Mouse (Mus musculus) CD8-positive naive resting alpha-beta T cell, adult 2 months (primary cell): ENCODE results near the gene Mosmo.

Experiments used
- DNase-seq, 2 experiments: peaks; one replicate each; pipeline ENCODE4 v3.0.0; 2022; ENCODE audit warnings: low read depth in 2 of 2, low spot score in 2 of 2

The Mosmo gene

DNA sequence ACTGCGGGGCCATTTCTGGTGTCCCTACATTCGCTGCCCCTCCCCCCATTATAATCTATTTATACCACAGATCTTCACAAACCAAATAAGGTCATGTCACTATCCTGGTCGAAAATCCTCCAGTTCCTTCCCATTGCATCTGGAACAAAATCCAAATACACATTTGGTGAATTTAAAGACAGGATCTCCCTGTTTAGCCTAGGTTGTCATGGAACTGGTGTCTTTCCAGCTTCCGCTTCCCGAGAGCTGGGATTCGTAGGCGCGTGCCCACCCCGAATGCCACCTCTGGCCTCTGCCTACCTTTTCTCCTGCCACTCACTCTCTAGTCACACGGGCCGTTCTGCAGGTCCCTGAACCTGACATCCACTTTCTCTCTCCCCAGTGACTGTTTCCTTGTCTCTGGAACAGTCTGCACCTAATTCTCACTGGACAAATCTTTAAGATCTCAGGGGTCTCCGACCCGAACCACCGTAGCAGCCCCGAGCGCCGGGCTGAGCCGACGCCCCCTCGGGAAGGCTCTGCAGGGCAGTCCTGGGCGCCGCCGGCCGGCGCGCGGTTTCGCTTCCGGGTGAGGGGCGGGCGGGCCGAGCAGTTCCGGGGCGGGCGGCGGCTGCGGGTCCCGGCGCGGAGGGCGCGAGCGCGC is at the start of gene Mosmo:
TSS of gene Mosmo (plus strand) at position 618 of the 643 bp plus-strand sequence.
- peak; percentile 55 to 56 for DNase-seq

DNA sequence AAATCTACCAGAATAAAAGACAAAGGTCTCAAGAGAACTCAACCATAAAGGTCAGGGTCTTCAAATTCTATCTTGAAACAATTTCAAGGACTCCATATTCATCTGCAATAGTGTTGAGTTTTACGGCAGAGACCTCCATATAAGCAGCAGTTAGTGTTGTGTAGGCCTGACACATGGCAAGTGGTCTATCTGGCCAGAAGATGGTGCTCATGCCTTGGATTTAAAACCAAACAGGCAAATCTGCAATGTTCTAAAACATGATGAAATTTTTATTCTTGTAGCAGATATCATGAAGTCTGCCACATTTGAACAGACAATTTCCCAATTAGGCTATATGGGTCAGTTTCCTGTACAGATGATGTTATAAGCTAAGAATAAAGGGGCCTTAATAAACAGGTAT is 44.9 kb upstream of the Mosmo start:
- no peak for DNase-seq

DNA sequence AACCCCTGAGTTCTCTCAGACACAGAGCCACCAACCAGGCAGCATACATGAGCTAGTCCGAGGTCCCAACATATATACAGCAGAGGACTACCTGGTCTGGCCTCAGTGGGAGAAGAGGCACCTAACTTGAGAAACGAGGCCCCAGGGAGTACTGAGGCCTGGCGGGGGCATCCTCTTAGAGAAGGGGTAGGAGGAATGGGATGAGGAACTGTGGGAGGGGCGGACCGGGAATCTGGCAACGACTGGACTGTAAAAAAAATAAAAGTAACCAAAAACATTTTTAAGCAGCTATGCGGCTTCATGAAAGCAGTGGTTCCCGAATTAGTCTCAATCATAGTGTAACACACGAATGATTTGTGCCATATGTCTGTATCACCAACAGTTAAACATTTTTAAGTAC is 43.1 kb upstream of the Mosmo start:
- no peak for DNase-seq

DNA sequence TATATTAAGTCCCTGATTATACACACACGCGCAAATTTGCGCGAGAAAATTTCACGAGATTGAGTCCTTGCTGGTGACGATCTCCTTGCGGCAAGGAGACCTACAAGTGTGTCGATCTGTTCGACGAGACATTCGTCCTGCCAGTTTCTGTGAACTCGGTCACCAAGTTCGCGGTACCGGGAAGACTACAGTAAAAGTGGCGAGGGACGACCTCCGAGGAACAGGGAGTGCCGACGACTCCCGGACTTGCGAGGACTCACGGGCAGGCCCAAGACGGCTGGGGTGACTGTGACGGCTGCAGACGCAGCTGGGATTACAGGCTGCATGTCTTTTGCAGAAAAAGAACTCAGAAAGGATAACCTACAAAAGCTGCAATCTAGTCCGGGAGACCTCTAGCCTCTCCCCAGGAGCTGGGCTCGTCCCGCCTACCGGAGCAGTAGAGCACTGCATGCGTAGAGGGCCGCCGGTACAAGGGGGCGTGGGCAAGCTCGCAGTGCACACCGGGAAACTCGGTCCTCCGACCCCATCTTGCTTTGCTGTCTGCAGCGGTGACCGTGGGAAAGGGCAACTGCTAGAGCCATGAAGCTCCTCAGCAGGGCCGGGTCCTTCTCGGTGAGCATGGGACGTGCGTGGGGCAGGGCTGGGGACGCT is 42.6 kb upstream of the Mosmo start, which contains the start of gene Uqcrc2:
TSS of gene Uqcrc2 (plus strand) at position 466 of the 651 bp plus-strand sequence.
- DNase-seq = peak; percentile 77 to 81

DNA sequence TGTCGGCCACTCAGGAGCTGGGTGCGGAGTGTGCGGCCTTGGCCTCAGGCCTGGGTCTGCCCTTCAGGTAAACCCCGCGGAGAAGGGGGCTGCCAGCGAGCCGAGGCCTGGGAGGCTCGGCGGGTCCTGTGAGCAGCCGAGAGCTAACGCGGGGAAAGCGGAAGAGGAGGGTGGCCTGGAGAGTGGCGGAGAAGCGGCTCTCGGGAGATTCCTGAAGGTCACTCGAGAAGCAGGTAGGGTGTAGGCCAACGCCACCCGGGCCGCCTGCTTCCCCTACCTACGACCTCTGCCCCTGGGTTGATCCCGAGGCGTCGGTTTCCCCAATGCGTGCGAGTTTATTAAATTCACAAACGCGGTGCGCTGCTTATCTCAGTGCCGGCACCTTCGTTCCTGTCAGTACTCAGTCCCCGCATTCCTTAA is 42.0 kb upstream of the Mosmo start:
- no peak for DNase-seq

DNA sequence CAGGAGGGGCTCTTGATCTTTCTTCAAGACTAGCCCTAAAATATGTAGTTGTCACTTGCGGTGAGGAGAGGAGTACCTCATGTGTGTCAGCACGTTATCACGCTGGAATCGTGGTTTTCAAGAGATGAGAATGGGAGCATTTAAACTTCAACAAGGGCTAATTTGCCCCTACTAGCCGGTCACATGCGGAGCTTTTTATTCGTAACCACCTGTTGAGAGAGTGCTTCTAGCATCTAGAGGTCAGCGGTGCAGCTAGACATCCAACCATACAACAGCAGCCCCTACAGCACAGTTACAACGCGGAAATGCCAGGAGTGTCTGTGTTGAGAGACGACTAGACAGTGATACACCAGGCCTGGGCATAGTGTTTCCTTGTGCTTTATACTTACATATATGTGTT is 41.6 kb upstream of the Mosmo start:
- no peak for DNase-seq

- DNase-seq = no peak
Measured at GRCm38 (mm10) chr7:120643217-120643616, 34.2 kb upstream of the Mosmo start.

- no peak for DNase-seq
Measured at GRCm38 (mm10) chr7:120647849-120648248, 29.6 kb upstream of the Mosmo start.

- DNase-seq = no peak
Measured at GRCm38 (mm10) chr7:120662079-120662478, 15.3 kb upstream of the Mosmo start.

DNA sequence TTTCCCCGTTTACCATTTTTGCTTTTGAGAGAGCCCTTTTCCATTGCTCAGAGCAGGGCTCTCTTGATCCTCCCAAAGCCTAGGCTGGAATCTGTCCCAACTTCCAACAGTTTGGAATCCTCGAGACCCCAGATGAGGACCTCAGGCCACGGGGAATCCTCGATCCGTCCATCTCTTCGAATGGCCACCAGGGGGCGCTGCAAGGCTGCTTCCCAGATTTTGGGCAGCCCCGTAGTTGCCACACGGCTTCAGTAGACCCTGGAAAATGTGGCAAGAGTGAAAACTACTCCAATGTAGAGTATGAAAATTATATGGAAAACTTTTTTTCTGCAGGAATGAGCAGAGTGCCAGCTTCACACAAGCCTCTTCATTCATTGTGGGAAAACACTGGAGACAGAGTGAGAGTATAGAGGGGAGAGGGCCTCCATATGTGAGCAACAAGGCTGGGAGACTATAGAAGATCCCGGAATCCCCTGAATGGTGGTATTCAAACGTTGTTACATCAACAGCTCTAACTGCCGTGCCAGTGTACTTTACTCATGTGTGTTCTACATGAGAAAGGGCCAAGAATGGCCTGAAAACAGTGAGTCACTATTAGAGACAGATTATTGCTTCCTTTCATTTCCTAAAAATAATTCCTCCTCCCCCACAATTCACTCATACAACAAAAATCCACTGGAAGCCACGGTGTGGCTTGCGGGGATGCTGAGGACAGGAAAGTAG is 7.1 kb upstream of the Mosmo start, which contains the start of gene Pdzd9:
TSS of gene Pdzd9 (minus strand) at position 191 of the 723 bp plus-strand sequence.
- DNase-seq = peak; percentile 63 to 64

DNA sequence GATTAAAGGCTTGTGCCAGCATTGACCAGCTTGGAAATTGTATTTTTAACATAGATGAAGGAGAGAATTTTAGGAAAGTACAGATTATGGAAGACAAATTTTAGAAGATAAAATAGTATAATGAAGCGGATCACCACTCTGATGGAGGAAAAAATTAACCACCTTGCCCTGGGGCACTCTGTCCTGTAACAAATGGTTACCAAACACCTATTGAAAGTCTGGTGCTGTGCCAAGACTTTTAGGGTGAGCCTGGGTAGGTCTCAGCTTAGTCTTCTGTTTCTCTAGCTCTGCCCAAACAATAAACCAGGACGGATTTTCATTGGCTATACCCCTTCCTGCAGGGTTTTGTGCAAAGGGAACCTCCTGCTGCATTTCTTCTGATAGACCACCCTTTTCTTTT is 6.1 kb upstream of the Mosmo start:
- no peak for DNase-seq

- DNase-seq = peak; percentile 10 to 21
Measured at GRCm38 (mm10) chr7:120677764-120678531, 530 bp downstream of the Mosmo start.

DNA sequence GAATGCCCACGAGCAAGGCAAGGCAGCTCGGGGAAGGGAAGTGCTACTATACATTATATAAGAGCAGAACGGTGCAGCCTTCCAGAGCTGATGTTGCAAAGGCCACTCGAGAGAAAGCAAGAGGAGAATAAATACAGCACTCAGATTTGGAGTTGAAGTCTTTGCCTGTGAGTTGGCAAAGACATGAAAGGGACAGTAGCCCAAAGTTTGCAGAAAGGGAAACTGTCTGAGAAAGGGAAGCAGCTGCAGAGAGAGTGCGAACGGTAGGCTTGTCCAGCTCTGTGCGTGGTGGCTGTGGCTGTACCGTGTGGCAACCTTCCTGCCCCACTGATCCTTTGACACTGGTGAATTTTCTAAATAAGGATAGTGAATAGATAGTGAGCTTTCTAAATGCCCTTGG is 1.6 kb downstream of the Mosmo start:
- DNase-seq = no peak

DNA sequence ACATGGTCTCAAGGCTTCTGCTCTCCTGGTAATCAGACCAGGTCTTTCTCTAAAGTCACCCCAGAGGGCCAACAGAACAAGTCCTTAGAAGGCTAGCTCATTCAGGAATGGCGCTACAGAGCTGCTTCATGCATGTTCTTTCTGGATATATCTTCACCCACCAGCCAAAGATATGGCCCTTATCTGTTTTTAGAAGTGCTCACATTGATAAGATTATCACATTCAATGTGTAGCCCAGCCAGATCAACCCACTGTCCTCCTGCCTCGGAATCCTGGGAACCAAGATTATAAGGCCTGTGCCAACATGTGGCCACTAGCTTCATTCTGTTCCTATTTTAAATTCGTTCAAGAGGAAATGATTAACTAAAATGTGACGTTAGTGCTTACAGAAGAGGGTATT is 4.6 kb downstream of the Mosmo start:
- DNase-seq = no peak

- DNase-seq = no peak
Measured at GRCm38 (mm10) chr7:120684731-120685161, 7.3 kb downstream of the Mosmo start.

- DNase-seq = no peak
Measured at GRCm38 (mm10) chr7:120685227-120685626, 7.8 kb downstream of the Mosmo start.

DNA sequence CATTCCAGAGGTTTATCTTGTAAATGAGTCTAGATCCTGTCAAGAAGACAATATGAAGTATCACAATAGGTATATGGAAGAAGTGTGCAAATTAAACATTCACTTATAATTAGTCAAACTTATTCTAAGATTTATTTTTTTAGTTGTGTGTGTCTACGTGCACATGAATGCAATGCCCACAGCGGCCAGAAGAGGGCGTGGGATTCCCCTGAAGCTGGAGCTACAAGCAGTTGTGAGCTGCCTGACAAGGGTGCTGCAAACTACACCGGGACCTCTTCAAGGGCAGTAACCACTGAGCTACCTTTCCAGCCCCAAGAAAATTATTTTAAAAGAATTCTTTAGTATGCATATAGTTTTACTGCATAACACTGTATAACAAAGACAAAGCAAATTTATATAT is 13.2 kb downstream of the Mosmo start:
- DNase-seq = peak in 1 of 2 experiments; percentile 33

GRCm38 (mm10) chr7:120693831-120694375 is 16.5 kb downstream of the Mosmo start:
- DNase-seq = peak; percentile 22 to 35

DNA sequence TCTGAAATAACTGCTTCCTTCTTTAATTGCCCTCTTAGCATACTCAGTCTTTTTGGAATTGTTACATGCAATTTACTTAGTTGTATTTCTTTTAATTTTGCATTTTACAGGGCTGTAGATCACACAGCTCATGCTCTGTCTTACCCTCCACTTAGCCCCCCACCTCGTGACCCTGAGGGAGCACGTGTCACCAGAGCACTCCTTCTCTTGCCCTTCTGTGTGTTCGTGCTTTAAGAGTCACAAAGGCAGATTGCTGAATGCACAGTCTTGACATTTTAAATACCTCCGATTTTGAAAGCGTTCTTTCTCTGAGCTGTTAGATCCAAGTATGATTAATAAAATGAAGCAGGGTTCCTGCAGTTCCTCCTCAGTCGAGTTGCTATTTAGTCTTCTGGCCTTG is 17.8 kb downstream of the Mosmo start:
- no peak for DNase-seq

DNA sequence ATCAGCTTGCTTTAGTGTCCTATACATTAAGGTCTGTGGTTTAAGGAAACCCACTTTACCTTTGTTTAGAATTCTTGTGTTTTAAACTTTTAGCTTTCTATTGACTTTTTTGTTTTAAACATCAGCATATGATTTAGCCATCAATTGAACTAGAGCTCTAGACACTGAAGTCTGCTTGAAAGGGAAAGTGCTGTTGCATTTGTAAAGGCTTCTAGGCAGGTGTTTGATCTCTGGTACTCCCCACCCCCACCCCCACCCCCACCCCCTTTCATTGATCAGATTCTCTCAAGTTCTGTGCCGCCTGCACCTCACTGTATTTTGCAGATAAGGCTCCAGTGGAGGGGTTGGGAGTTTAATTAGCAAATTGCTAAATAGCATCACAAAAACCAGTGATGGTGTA is 18.2 kb downstream of the Mosmo start:
- no peak for DNase-seq

- no peak for DNase-seq
Measured at GRCm38 (mm10) chr7:120696331-120696730, 18.9 kb downstream of the Mosmo start.
